Mouse (Mus musculus) ES-E14 (cell line): ENCODE results near the gene Zscan2. TPM values are rescaled to one million over a fixed set of nuclear protein-coding genes. Genes with fewer than 3 reads are reported as not detected.

Source experiments
- DNase-seq: peaks from one replicate; pipeline ENCODE4 v3.0.0-alpha.2; 2013; ENCODE audit warnings: low read depth, low spot score
- H3K27ac ChIP-seq: 2 replicates; pipeline ENCODE4 v1.5.1; 2012; ENCODE audit warnings: low read depth, mild to moderate bottlenecking, low read length, moderate library complexity, mixed read lengths; ENCODE audit not compliant: poor library complexity, insufficient read depth, severe bottlenecking
- H3K36me3 ChIP-seq: 2 replicates; pipeline ENCODE4 v1.6.1; 2012; ENCODE audit warnings: mild to moderate bottlenecking, low read length, moderate library complexity, mixed read lengths; ENCODE audit not compliant: control insufficient read depth, poor library complexity, insufficient read depth, severe bottlenecking
- H3K4me1 ChIP-seq, 2 experiments: fragments of 150-350 bp in 1 of 2; sonication (generic) in 1 of 2; 2 replicates each; pipeline ENCODE4 v1.6.1; 2012; ENCODE audit warnings: low read length in 2 of 2, mild to moderate bottlenecking in 1 of 2, mixed read lengths in 1 of 2; ENCODE audit not compliant: control insufficient read depth in 2 of 2, insufficient read depth in 2 of 2, poor library complexity in 1 of 2
- H3K4me3 ChIP-seq, 2 experiments: fragments of 150-350 bp in 1 of 2; sonication (generic) in 1 of 2; 2 replicates each; pipeline ENCODE4 v1.5.1; 2012; ENCODE audit warnings: low read length in 2 of 2, low read depth in 1 of 2, mild to moderate bottlenecking in 1 of 2, mixed read lengths in 1 of 2; ENCODE audit not compliant: insufficient read depth in 1 of 2, poor library complexity in 1 of 2, severe bottlenecking in 1 of 2
- H3K9ac ChIP-seq: 2 replicates; pipeline ENCODE4 v1.6.1; 2012; ENCODE audit warnings: low read depth, mild to moderate bottlenecking, low read length, mixed read lengths; ENCODE audit not compliant: poor library complexity, insufficient read depth, severe bottlenecking
- H3K9me3 ChIP-seq: fragments of 150-350 bp; sonication (generic); 2 replicates; pipeline ENCODE4 v1.6.1; 2012; ENCODE audit warnings: low read depth, mild to moderate bottlenecking, low read length; ENCODE audit not compliant: control insufficient read depth, insufficient read depth
- CHD2 ChIP-seq: IDR thresholded peaks from 2 replicates; pipeline ENCODE4 v1.6.1; 2014; ENCODE audit warnings: mild to moderate bottlenecking, low read depth, low read length, inconsistent platforms
- HCFC1 ChIP-seq: IDR thresholded peaks from 2 replicates; pipeline ENCODE4 v1.6.1; 2012; ENCODE audit warnings: low read length, inconsistent platforms, borderline replicate concordance; ENCODE audit not compliant: insufficient read depth
- MAFK ChIP-seq: IDR thresholded peaks from 2 replicates; pipeline ENCODE4 v1.6.1; 2014; ENCODE audit warnings: mild to moderate bottlenecking, low read depth, low read length, inconsistent platforms; ENCODE audit not compliant: insufficient read depth
- ZC3H11A ChIP-seq: IDR thresholded peaks from 2 replicates; pipeline ENCODE4 v1.6.1; 2012; ENCODE audit warnings: low read depth, mild to moderate bottlenecking, inconsistent platforms, low read length, borderline replicate concordance
- ZNF384 ChIP-seq: IDR thresholded peaks from 2 replicates; pipeline ENCODE4 v1.6.1; 2012; ENCODE audit warnings: low read depth, low read length, inconsistent platforms
- in situ Hi-C, 2 experiments: fragments of 600-800 bp; cut with MboI; formaldehyde crosslinking; loops; one replicate each; pipeline ENCODE4 v1.15.1; 2025; ENCODE audit warnings: low sequenced_read_pairs in 2 of 2, inconsistent platforms in 1 of 2; ENCODE audit not compliant: unreplicated experiment in 2 of 2
- total RNA-seq: library from RNA; depleted of rRNA; stranded (reverse); fragments of 300-350 nt; gene quantifications from 2 replicates; pipeline ENCODE4 v1.2.3, GENCODE M21; 2012

The Zscan2 gene
- total RNA-seq, 1 experiment = 2.4 TPM

DNA sequence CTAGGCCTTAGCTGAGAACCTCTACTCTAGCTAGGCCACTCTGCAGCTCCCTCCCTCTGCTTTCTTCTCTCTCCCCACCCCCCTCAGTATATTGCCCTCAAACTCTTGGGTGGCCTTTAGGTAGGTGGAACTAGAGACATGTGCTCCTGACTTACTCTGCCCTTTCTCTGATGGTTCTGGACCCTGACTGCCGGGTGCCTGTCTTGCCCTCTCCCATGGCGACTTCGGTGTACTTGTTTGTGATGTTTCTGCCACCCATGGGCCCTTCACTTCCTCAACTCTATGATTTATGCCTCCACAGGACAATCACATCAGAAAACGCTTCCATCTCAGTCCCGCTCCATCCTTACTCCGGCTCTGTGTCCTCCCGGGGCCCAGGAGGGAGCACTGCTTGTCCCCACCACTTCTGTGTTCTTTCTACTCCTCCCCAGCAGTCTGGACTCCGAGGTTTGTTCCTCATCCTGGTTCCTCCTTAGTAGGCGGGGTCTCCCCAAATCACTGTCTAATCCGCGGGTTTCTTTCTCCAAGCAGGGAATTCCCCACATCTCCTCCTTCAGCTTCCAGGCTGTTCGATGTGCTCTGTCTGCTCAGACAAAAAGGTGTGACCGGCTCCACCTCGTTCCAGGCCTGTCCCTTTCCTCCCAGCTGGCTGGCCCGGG, 15.0 kb upstream of the Zscan2 start:
- Histone ChIP-seq H3K27ac (peak overlapping the region; percentile 68), H3K9me3 (no peaks in the 10 kb centered on the region), H3K4me3 (peak overlapping the region; percentile 68 to 70), H3K36me3 (no peaks in the 10 kb centered on the region), H3K4me1 (peaks cover 10 to 13% of the 10 kb centered on the region in 2 experiments; a peak in 3 of 4 replicates), H3K9ac (peak overlapping the region; percentile 84)
- in situ Hi-C loops = loop anchor here in 1 of 2 experiments (10.0 kb wide), 1 partner anchor 111 kb away; no protein-coding TSS in a partner anchor
- no peak for DNase-seq
- TF ChIP-seq CHD2 (no peak), ZNF384 (no peak), MAFK (no peak), HCFC1 (no peak), ZC3H11A (no peak)

DNA sequence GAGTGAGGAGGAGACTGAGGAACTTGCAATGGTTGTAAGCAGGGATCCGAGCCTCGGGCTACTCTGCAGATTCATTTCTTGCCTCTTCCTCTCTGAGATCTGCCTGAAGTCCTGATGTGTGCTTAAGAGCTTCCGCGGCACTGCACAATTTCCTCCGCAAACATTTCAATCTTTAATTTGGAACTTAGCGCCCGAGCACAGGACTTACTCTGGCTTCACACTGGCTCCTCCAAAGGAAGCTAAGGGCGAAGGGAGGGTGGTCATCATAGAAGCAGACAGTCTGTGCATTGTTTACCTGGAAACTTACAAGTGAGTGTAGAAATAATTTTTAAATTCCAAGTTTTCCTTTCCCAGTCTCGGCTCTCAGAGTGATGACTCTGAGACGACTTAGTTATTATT, 14.4 kb upstream of the Zscan2 start:
- no peak for DNase-seq
- Histone ChIP-seq H3K4me1 (peaks cover 8 to 13% of the 10 kb centered on the region in 2 experiments; a peak in 3 of 4 replicates), H3K9me3 (no peaks in the 10 kb centered on the region), H3K36me3 (no peaks in the 10 kb centered on the region), H3K9ac (peak overlapping the region; percentile 84), H3K4me3 (peak overlapping the region; percentile 68 to 70), H3K27ac (peak overlapping the region; percentile 34)
- in situ Hi-C loops = loop anchor here in 1 of 2 experiments (10.0 kb wide), 1 partner anchor 111 kb away; no protein-coding TSS in a partner anchor
- TF ChIP-seq MAFK = no peak
- TF ChIP-seq ZNF384 = no peak
- TF ChIP-seq HCFC1 = no peak
- no peak for TF ChIP-seq CHD2
- no peak for TF ChIP-seq ZC3H11A

DNA sequence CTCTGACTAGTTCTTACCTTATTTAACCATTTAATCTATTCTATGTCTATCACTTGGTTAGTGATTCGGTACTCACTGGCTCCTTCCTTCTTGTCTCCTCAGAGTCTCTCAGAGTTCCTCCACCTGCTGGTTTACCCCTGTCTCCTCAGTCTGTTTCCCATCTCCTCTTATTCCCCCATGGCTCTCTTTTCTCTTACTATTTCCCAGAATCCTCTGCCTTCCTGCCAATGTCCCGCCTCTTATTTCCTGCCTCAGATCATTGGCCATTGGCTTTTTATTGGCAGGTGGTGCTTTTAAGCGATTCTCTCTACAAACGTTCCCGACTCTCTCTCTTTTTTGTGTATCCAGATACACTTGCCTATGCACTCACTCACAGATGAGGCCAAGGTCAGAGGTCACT, 14.0 kb upstream of the Zscan2 start:
- in situ Hi-C loops = loop anchor here in 1 of 2 experiments (10.0 kb wide), 1 partner anchor 112 kb away; no protein-coding TSS in a partner anchor
- Histone ChIP-seq H3K4me3 (peak overlapping the region; percentile 68 to 70), H3K27ac (peak overlapping the region; percentile 34; the same call in 1 of the 2 replicates), H3K4me1 (peaks cover 8 to 13% of the 10 kb centered on the region in 2 experiments; a peak in 3 of 4 replicates), H3K9ac (peak overlapping the region; percentile 84; the same call in 1 of the 2 replicates), H3K36me3 (no peaks in the 10 kb centered on the region), H3K9me3 (no peaks in the 10 kb centered on the region)
- TF ChIP-seq CHD2 (no peak), HCFC1 (no peak; the same call in 1 of the 2 replicates), MAFK (no peak), ZNF384 (no peak), ZC3H11A (no peak)
- no peak for DNase-seq

DNA sequence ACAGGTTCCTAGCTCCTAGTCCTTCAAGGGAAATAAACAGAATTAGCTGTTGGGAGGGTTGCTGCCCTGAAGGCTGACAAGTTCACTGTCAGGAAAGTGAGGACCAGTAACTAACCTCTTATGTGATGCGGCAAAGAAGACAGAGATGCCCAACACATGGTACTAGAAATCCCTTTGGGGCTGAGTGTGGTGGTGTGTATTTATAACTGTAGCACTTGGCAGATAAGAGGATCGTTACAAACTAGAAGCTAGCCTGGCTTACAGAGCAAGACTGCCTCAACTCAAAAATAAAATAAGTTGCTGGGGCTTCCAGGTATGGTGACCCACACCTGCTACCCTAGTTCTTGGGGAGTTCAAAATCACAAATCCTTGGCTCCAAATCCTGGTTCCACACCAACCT, 11.5 kb upstream of the Zscan2 start:
- no peak overlapping the region for H3K27ac ChIP-seq
- no peak for DNase-seq
- H3K36me3 ChIP-seq = no peaks in the 10 kb centered on the region
- no peaks in the 10 kb centered on the region for H3K9me3 ChIP-seq
- peaks cover 4 to 5% of the 10 kb centered on the region in 2 experiments; a peak in 2 of 4 replicates for H3K4me1 ChIP-seq
- H3K4me3 ChIP-seq = no peak overlapping the region
- TF ChIP-seq ZNF384 (no peak), CHD2 (no peak), MAFK (no peak), HCFC1 (no peak)
- in situ Hi-C loops = loop anchor here in 1 of 2 experiments (10.0 kb wide), 1 partner anchor 114 kb away; no protein-coding TSS in a partner anchor
- no peak overlapping the region for H3K9ac ChIP-seq
